Mouse (Mus musculus) cerebellum, postnatal 14 days (tissue): ENCODE data around the gene Vmn1r55.
"Not testable (repeated sequence)": the region's sequence is repeated elsewhere in the genome, so short reads cannot be mapped to it uniquely, and the experiment has no call there.

Experiments
- DNase-seq, 2 experiments: peaks; one replicate each; pipeline ENCODE4 v3.0.0; 2021; ENCODE audit warnings: mixed read lengths in 2 of 2

The Vmn1r55 gene

DNA sequence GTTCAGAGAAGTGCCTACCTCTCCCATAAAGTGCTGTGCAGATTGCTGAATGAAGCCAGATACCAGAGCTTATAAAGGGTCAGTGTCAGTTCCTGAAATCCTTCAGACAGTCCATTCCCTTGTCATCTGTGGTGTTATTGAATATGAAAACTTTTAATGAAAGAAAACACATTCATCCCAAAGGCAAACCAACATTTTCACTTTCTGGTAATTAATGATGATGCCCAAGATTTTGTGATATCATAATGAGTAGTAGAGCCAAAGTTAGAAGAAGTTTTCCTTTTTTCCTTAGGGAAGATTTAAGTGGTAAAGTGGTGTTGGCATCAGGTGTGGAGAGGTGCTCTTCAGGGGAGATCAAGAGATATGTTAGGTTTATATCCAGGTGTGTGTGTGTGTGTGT, at the start of gene Vmn1r55:
Gene Vmn1r55, minus strand, starts transcription at position 101 of the 400 bp plus-strand sequence.
- not testable (repeated sequence) for DNase-seq

DNA sequence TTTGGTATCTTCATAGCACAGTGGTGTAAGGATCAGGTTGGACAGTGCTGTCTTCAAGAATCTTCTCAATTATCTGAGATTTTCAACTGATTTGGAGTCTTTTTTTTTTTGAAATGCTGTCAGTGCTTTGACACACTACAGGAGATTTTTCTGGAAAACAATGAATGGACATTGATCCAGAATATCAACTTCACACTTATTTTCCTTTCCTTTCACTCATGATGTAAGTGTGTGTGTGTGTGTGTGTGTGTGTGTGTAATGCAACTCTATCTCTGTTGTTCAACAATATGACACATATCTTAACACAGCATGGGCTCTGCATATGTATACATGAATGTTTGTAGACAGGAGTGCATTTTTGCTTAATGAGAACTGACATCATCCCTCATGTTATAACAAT, 47.2 kb upstream of the Vmn1r55 start, which contains the start of gene Vmn1r56:
Gene Vmn1r56, minus strand, starts transcription at position 101 of the 400 bp plus-strand sequence.
- not testable (repeated sequence) for DNase-seq

DNA sequence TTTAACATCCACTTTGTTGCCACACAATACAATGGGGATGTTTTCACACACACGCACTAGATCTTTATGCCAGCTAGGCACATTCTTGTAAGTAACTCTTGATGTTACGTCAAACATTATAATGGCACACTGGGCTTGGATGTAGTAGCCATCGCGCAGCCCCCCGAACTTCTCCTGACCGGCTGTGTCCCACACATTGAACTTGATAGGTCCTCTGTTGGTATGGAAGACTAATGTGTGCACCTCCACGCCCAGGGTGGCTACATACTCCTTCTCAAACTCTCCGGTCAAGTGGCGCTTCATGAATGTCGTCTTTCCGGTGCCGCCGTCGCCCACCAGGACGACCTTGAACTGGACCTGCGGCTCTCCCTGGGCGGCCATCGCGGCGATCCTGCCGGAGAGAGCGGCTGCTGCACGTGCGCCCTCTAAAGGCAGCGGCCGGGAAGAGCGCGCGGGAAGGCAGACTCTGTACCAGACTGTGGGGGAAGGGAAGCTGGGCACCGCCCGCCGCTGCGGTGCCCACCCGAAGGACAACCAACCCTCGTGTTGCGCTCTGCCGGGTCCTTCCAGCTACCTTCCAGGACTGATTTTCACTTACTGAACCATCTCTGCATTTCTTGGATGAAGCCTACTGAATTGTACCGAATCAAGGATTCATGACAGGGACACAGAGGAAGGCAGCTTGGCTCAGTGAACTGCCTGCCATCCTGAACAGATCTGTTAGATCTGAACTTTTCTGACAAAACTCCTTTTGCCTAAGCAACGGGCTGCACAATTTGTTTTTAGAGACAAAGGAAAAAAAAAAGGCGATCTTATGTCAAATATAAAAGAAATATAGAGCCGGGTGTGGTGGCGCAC, 23.7 kb downstream of the Vmn1r55 start, which contains the start of gene Rasl2-9:
Gene Rasl2-9, minus strand, starts transcription at position 402 of the 858 bp plus-strand sequence.
- DNase-seq, result peak; percentile 86

DNA sequence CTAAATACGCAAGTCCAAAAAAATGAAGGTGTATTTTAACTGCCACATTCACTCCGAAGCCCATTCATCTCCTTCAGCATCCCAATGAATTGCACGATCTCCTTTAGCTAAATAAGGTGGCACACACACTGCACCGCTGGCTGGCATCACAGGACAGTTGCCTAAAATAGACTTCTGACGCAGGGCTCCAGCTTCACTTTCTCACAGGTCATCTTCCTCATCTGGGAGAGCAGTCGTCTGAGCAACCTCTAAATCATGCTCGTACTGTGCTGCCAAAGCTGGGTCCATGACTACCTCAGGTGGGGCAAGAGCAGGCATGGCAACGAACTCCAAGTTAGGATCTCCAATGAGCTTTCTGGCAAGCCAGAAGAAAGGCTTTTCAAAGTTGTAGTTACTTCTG, 24.4 kb downstream of the Vmn1r55 start:
- no peak for DNase-seq

DNA sequence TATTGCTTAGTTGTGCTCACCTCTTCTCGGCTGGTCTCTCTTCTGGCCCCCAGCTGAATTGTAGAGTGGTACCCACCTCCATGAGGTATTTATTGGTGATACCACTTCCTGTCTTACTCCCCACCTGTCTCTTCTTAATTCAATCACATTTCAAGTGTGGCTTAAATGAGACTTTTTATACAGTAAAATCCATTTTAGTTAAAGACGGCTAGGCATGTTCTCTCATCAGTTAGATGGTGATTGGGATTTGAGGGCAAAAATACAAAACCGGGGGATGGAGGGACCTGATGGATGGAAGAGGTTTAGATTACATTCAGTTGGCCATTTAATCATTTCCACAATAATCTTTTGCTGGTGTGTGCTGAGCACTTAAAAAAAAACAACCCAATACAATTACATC, 32.6 kb downstream of the Vmn1r55 start, which contains the start of gene Rfpl4:
Gene Rfpl4, minus strand, starts transcription at position 101 of the 400 bp plus-strand sequence.
- DNase-seq, result no peak

DNA sequence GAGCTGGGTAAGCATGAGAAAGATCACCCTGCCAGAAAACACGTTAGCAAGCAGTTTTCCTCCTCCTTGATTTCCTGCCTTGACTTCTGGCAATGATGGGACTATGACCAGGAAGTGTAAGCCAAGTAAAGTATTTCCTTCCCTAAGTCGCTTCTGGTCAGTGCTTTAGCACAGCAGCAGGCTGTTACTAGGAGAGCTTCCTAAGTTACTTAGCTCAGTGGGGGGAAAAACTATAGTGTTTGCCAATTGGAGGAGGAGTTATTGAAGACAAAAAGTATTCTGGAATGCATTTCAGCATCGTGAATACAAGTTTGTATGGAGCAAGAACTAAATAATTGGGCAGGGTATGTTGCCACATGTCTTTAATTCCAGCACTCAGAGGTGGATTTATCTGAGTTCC, 36.8 kb downstream of the Vmn1r55 start:
- DNase-seq, result no peak

DNA sequence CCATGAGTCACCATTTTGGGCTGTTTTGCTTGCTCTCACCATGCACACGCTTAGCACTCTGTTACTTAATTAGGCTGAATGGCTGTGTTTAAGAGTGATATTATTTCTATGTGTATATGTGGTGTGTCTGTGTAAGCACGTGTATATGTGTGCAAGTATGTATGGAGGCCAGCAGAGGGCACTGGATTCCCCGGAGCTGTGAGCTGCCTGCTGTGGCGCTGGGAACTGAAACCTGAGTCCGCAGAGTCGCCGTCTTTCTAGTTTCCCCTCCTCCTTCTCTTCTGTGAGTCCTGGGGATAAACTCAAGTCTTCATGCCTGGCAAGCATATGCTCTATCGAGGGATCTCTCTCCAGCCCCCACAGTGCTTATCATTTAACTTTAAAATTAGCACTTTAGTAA, 40.2 kb downstream of the Vmn1r55 start:
- no peak for DNase-seq

DNA sequence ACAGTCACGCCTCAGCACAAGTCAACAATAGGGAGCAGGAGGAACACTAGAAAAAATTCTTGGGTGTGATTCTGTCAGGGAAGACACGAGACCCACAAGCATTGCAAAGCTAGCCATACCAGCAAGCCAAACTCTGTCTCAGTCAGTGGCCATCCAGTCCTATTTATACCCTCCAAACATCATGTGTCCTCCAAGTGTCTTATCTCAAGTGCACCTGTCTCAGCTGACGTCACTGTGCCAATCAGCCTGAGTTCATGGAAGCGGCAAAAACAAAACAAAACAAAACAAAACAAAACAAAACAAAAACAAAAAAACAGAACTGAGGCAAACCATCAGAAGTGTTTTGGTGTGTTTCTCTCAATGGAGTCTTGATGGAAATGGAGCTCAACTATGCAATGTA, 41.2 kb downstream of the Vmn1r55 start:
- DNase-seq, result no peak

DNA sequence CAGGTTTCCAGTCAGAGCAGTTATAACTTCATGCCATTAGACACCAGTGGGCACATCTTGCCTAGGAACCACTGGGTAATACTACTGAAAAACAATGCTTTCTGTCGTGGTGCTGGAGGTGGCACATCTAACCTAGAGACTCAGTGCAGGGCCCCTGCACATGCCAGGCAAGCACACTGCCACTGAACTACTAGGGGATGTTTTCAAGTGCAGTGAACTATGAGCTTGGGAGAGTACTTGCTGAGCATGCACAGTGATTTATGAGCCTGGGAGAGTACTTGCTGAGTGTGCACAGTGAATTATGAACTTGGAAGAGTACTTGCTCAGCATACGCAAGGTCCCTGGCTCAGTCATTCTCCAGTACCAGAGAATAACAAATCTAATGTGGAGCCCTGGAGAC, 46.9 kb downstream of the Vmn1r55 start:
- DNase-seq, result no peak

DNA sequence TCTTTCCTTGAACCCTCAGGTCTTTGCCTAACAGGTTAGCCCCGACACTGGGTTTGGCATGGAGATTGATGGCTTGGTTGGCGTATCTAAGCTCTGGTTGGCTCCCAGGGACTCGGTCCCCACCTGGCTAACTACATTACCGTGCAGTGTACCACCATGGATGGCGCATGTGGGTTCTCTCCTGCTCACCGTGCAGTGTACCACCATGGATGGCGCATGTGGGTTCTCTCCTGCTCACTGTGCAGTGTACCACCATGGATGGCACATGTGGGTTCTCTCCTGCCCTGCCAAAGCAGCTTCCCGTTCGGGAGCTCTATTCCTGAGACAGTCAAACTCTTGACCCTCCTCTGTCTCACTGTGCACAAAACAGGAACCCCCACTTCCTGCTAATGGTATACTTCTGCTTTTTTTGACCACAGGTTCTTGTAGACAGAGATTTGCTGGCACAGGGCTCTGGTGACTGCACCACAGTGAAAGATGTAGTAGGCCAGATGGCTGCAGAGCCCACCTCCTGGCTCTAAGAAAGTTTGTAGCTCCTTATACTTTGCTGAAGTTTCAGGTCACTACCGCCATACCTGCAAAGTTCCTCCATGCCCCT, 48.3 kb downstream of the Vmn1r55 start:
- no peak for DNase-seq

DNA sequence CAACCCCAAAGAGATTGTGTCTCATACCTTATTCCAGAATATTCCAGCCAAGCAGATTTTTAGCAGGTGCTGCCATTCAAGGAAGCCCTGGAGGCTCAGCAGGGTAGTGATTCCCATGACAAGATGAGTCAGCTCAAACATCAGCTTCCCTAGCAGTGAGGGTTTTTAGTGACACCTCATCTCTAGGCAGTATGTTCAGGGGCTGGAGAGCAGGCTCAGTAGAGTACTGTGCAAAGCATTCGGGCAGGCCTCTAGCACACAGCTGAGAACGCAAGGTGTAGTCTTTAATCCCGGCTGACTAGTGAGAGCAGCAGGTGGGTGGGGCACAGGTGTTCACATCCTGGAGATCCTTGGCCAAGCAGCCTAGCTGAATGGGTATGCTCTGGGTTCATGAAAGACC, 49.7 kb downstream of the Vmn1r55 start:
- no peak for DNase-seq

DNA sequence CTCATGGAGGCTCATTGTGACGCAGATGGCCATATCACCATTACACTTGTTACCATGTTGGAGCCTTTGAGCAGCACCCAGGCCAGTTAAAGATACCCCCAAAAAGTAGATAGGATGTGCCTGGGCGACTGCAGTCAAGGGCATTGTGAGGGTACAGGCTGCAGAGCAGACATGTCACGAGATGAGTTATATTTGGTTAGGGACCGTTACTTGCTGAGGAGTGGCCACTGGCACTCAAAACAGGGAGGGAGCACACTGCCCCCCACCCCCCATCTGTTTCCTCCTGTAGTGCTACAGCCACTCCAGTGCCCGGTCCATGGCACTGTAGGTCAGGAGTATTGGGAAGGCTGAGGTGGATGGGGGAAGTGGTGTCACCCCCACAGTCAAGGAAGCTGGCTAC, 50.7 kb downstream of the Vmn1r55 start:
- no peak for DNase-seq

DNA sequence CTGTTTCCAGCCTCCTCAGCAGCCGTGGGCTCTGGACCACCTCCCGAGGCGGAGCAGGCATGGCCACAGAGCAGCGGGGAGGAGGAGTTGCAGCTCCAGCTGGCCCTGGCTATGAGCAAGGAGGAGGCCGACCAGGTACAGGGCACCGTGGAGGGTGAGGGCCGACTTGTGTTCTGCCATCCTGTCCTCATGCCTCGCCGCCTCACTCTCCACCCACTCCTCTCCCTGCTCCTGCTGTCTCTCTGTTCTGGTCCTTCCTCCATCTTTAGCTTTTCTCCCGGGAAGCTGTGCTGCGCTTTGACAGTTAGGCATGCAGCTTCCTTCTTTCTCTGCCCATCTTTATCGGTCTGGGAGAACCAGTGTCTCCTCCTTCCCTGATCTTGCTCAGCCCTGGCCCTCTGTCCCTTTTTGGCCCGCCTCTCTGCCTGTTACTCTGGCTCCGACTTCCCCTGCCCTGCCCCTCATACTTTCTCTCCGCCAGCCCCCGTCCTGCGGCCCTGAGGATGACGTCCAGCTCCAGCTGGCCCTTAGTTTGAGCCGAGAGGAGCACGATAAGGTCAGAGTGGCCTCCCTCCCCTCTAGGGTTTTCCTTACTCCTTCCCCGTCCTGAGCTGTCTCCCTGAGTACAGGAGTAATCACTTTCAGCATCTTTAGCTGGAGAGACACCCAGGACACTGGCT, 56.5 kb downstream of the Vmn1r55 start:
- no peak for DNase-seq

DNA sequence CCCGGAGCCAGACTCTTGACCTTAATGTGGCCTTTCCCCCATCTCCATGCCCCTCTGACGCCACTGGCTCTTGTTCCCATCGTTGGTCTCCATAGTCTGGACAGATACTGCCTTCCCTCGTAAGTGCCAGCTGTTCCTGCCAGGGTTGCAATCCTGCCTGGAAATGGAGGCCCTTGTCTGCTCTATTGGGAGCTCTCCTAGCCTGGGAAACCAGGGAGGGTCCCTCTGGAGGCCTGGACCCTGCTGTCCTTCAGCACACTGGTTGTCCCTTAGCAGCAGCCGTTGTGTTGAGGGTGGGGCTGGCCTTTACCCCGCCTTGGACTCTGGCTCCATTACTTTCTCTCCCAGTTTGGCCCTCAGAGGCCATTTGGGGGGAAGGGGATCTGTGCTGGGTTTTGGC, 57.1 kb downstream of the Vmn1r55 start:
- no peak for DNase-seq

DNA sequence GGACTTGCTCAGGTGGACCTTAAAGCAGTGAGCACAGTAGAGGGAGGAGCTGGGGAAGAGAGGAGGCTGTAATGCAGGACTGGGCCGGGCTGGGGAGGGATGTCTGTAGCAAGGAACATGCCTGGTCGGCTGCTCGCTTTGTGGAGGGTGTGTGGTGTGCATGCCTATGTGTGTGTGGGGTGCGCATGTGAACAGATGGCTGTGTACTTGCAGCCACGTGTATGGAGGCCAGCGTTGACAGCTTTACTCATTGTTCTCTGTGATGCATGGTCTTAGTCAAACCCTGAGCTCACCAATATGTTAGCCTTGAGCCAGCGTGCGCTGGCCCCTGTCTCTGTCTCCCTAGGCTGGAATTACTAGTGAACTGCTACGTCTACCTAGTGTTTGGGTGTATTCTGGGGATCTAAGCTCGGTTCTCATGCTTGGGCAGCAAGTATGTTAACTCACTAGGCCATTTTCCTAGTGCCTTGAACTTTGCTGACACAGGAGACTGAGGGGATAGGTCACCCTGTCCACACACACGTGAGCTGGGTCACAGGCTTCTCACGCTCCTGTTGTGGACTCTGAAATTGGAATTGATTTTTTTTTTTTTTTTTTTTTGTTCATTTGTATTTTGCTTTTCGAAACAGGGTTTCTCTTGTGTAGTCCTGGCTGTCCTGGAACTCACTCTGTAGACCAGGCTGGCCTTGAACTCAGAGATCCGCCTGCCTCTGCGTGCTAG, 58.3 kb downstream of the Vmn1r55 start:
- no peak for DNase-seq

DNA sequence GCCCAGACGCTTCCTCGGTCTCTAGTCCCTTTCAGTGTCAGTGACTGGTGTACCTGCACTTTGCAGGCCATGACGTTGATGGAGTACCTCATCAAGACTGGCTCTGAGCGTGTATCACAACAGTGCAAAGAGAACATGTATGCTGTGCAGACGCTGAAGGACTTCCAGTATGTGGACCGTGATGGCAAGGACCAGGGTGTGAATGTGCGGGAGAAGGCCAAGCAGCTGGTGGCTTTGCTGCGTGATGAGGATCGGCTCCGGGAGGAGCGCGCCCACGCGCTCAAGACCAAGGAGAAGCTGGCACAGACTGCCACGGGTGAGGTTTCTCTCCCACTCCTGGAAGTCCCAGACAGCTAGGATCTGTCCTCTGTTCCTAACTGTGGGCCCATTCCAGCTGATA, 59.6 kb downstream of the Vmn1r55 start:
- no peak for DNase-seq

DNA sequence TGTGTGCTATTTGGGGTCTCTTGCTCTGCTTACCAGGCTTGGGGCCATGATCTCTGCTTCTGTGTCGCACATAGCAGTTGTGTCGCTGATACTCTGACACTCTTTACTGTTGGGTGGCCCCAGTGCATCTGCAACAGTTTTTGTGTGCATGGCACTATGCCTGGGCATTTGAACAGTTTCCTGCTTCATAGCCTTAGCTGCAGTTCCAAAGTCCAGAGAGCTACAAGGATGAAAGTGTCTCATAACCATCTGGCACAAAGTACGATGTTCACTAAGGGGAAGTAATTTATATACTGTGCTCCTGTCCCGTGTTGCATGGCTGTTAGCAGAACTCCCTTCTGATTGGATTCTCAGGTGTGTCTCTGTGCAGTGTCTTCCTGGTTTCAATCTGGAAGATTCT, 61.6 kb downstream of the Vmn1r55 start:
- DNase-seq, result no peak

DNA sequence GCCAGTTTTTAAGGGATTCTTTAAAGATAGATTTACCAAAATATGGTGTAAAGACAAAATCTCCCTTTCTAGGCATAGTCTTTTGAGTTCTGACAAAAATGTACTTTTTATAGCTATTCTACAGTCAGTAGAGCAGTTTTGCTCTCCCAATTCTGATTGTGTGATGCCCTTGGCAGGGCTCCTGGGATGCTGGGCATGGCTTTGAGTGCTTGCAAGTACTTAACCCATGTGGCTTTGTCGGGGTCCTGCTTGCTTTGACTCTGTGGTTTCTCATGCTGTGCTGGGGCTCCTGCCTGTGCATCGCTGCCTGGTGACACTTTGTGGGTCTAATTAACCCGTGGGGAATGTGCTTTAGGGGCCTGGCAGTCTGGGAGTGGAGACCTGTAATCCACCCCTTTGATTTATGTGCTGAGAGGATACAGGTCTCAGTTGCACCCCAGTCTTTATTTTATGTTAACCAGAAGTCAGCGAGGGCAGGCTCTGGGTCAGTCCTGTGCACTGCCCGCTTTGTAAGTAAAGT, 62.5 kb downstream of the Vmn1r55 start:
- DNase-seq, result no peak

DNA sequence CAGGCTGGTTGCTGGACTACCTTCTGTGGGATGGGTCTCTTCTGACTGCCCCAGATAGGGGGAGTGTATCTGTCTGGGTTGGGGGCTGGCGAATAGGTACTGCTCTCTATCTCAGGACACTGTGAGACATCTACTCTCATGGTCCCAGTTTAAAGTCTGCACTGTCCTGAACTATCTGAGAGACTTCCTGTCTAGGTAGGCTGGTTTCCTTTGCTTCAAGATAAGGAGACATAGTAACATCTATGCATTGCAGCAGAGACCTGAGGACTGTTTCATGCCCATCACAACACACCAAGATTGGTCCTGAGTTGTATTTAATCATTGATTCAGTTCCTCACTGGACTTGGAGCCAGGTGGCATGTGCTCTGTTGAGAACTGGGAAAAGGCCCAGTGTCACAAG, 64.0 kb downstream of the Vmn1r55 start:
- no peak for DNase-seq

DNA sequence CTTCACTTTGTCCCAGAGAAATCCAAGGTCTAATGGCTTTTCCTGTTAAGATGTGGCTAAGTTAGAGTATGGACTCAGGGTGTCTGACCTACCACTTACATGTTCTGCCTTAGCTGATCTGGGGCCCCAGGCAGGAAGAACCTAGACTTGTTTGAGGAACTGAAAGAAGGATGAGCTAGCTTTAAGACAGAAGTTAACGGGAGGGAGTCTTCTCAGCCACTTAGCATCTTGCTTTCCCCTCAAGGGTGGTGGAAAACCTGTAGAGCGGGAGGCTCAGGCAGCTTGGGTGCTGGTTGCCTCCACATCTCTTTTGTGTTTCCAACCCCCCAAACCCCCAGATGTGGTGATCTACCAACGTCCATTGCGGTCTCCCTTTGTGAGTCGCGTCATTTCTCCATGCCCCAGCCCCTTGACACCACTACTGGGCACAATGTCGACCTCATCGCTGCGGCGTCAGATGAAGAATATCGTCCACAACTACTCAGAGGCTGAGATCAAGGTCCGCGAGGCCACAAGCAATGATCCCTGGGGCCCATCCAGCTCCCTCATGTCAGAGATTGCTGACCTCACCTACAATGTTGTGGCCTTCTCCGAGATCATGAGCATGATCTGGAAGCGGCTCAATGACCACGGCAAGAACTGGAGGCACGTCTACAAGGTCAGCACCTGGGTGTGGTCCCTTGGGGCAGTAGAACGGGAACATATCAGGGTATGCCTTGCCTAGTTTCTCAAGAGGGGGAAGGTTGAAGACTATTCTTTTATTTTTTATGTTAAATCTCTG, 66.0 kb downstream of the Vmn1r55 start:
- DNase-seq, result no peak

DNA sequence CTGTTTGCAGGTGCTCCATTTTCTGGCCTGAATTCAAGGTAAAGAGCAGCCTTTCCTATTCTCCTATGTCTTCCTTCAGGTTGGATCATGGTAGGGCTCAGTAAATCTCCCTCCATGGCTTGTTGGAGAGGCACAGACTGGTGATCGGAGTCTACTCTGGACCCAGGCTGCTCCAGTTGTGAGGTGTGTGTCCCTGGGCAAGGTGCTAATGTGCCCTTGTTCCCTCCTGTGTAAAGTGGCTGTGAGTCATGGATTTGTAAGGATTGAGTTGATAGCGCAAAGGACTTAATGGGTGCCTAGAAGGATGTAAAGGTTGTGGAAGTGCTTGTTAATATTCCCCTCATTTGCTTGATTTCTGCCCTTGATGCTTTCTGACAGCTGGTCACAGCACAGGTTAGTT, 67.5 kb downstream of the Vmn1r55 start:
- no peak for DNase-seq

DNA sequence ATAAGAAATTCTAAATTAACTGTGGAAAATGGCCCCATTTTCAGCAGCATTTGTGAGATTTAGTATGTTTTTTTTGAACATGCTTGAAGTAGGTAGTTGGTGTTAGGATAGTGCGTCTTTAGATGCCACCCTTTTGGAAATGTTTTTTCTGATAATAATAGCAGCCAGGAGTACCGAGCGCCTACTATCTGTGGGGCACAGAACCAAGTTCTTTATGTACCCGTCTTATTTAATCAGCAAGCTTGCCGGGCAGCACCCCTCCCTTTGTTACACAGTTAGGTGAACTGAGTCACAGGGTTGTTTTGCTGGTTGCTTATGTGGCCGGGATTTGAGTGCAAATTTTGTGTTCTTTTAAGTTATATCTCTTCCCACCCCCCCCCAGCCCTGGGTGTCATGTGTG, 68.2 kb downstream of the Vmn1r55 start:
- no peak for DNase-seq
